Mouse (Mus musculus): Measurements from ENCODE around the gene Izumo4. TPM values are rescaled to one million over a fixed set of nuclear protein-coding genes. Genes with fewer than 3 reads are reported as not detected.
A peak's percentile ranks its signal among the peaks of the same experiment; 100 is the strongest.

Izumo4 gene
- polyA plus RNA-seq, 1 experiment from 2014 or later = 15.5 TPM

DNA sequence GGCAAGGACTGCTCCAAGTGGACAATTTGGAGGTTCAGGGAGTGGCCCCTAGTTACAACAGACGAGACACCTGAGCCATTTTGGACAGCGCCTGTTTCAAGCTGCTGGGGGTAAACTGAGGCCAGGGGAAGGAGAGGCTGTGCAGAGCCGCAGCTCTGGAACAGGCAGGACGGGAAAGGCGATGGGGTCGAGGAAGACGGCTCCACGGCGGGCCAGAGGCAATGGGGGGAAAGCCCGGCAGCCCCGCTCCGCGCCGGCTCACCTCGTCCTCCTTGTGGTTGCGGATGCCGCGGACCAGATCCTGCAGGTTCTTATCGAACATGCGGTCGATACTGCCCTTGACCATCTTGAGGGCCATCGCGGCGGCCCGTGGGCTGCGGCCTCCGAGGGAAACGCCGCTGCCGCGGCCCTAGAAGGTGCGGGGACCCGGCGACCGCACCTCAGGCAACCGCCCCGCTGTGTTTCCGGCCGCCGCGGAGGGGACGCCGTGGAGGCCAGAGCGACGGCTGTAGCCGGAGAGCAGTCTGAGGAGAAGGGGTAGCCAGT is 39.7 kb downstream of the Izumo4 start:
- Histone ChIP-seq H3K36me3 (ENCODE audit: control insufficient read depth, insufficient read depth, low read length) (peaks cover 5% of the 10 kb centered on the region; the same call in 1 of the 2 replicates), H3K9ac (ENCODE audit: low read length) (peak overlapping the region; percentile 94), H3K9me3 (ENCODE audit: control insufficient read depth, low read length) (no peaks in the 10 kb centered on the region), H3K4me3 (ENCODE audit: low read depth, low read length) (peak overlapping the region; percentile 100), H3K27me3 (replicated peaks; ENCODE audit: control insufficient read depth, insufficient read depth, low read length) (no peaks in the 10 kb centered on the region), H3K4me1 (replicated peaks; ENCODE audit: control insufficient read depth, insufficient read depth, low read length) (peaks cover 18% of the 10 kb centered on the region), H3K4me2 (ENCODE audit: low read length) (peak overlapping the region; percentile 98), H3K27ac (ENCODE audit: low read depth) (peak overlapping the region; percentile 82)
- WGBS = 0% methylated on average over 46 of the region's 46 CpGs
- DNase-seq (ENCODE audit: low spot score) (peak; percentile 63), ATAC-seq (replicated peaks; ENCODE audit: low FRiP score, low TSS enrichment, low read depth) (peak; percentile 0; the same call in 1 of the 2 replicates)

GRCm38 (mm10) chr10:80742180-80742978 is 40.4 kb downstream of the Izumo4 start, which contains the start of gene Ap3d1:
Gene Ap3d1 (minus strand): TSS chr10:80742264.
- Histone ChIP-seq H3K4me2 (ENCODE audit: low read length) (peak within 1 kb of the TSS; percentile 98), H3K4me3 (ENCODE audit: low read depth, low read length) (peak within 1 kb of the TSS; percentile 100), H3K27me3 (replicated peaks; ENCODE audit: control insufficient read depth, insufficient read depth, low read length) (no peaks in the 10 kb centered on the region), H3K9ac (ENCODE audit: low read length) (peak within 1 kb of the TSS; percentile 94), H3K27ac (ENCODE audit: low read depth) (peak within 1 kb of the TSS; percentile 82), H3K9me3 (ENCODE audit: control insufficient read depth, low read length) (no peaks in the 10 kb centered on the region), H3K36me3 (ENCODE audit: control insufficient read depth, insufficient read depth, low read length) (no peaks in the 10 kb centered on the region), H3K4me1 (replicated peaks; ENCODE audit: control insufficient read depth, insufficient read depth, low read length) (peaks cover 18% of the 10 kb centered on the region)
- 2% methylated on average over 25 of the region's 25 CpGs for WGBS
- DNase-seq (ENCODE audit: low spot score) (peak; percentile 97), ATAC-seq (replicated peaks; ENCODE audit: low FRiP score, low TSS enrichment, low read depth) (peak; percentile 98)

DNA sequence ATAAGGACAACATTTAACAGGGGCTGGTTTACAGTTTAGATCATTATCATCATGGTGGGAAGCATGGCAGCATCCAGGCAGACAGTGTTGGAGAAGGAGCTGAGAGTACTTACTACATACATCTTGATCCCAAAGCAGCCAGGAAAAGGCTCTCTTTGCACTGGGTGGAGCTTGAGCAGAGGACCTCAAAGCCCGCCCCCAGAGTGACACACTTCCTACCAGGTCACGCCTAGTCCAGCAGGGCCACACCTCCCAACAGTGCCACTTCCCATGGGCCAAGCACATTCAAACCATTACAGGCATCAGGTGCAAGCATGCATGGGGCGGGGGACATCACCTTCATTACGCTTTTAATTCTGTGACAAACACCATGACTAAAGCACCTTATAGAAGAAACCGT is 42.3 kb downstream of the Izumo4 start:
- Histone ChIP-seq H3K9ac (ENCODE audit: low read length) (no peak overlapping the region), H3K4me2 (ENCODE audit: low read length) (no peak overlapping the region), H3K36me3 (ENCODE audit: control insufficient read depth, insufficient read depth, low read length) (no peaks in the 10 kb centered on the region), H3K4me1 (replicated peaks; ENCODE audit: control insufficient read depth, insufficient read depth, low read length) (peaks cover 18% of the 10 kb centered on the region), H3K4me3 (ENCODE audit: low read depth, low read length) (no peak overlapping the region), H3K27me3 (replicated peaks; ENCODE audit: control insufficient read depth, insufficient read depth, low read length) (no peaks in the 10 kb centered on the region), H3K27ac (ENCODE audit: low read depth) (no peak overlapping the region), H3K9me3 (ENCODE audit: control insufficient read depth, low read length) (no peaks in the 10 kb centered on the region)
- no peak for ATAC-seq (replicated peaks; ENCODE audit: low FRiP score, low TSS enrichment, low read depth)
- no peak for DNase-seq (ENCODE audit: low spot score)
- 38% methylated on average over 5 of the region's 5 CpGs for WGBS

DNA sequence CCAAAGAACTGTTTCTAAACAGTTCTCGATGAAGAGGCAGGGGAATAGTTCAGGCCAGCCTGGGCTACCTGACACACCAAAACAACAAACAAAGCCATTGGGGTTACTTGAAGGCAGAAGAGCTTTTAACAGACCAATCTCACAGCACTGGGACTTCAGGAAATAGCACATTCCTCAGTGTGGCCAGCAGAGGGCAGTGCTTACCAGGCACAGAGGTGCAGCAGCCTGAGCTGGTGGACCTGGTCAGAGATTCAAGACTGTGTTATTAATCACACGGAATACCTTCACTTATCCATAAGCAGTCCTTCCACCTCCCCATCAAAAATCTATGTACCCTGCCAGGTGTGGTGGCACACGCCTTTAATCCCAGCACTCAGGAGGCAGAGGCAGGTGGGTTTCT is 45.4 kb downstream of the Izumo4 start:
- H3K27me3 ChIP-seq (replicated peaks; ENCODE audit: control insufficient read depth, insufficient read depth, low read length) = no peaks in the 10 kb centered on the region
- H3K4me3 ChIP-seq (ENCODE audit: low read depth, low read length) = no peak overlapping the region
- 13% methylated on average over 3 of the region's 3 CpGs for WGBS
- no peak overlapping the region for H3K4me2 ChIP-seq (ENCODE audit: low read length)
- ATAC-seq (replicated peaks; ENCODE audit: low FRiP score, low TSS enrichment, low read depth) (no peak), DNase-seq (ENCODE audit: low spot score) (peak; percentile 79)
- H3K27ac ChIP-seq (ENCODE audit: low read depth) = no peak overlapping the region
- no peaks in the 10 kb centered on the region for H3K36me3 ChIP-seq (ENCODE audit: control insufficient read depth, insufficient read depth, low read length)
- peaks cover 7% of the 10 kb centered on the region for H3K4me1 ChIP-seq (replicated peaks; ENCODE audit: control insufficient read depth, insufficient read depth, low read length)
- no peaks in the 10 kb centered on the region for H3K9me3 ChIP-seq (ENCODE audit: control insufficient read depth, low read length)
- H3K9ac ChIP-seq (ENCODE audit: low read length) = no peak overlapping the region

DNA sequence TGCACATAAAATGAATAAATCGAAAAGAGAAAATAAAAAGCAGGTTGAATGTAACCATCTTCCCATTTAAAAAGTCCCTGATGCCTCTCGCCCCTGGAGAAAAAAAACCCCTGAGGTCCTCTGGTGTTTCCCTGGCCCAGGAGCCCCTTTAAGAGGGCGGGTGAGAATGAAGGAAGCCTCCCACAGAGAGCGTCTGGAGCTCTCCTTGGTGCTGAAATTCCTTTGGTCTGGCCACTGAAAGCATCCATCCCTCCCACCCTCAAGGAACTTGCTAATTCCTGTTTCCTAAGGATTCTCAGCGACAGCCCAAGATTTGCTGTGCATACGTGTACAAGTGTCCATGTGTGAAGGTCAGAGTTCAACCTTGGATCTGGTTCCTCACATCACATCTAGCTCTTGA is 46.6 kb downstream of the Izumo4 start:
- no peak for ATAC-seq (replicated peaks; ENCODE audit: low FRiP score, low TSS enrichment, low read depth)
- H3K4me2 ChIP-seq (ENCODE audit: low read length) = no peak overlapping the region
- H3K4me3 ChIP-seq (ENCODE audit: low read depth, low read length) = no peak overlapping the region
- H3K9me3 ChIP-seq (ENCODE audit: control insufficient read depth, low read length) = no peaks in the 10 kb centered on the region
- 10% methylated on average over 6 of the region's 6 CpGs for whole genome bisulfite sequencing
- H3K36me3 ChIP-seq (ENCODE audit: control insufficient read depth, insufficient read depth, low read length) = no peaks in the 10 kb centered on the region
- H3K9ac ChIP-seq (ENCODE audit: low read length) = no peak overlapping the region
- no peaks in the 10 kb centered on the region for H3K27me3 ChIP-seq (replicated peaks; ENCODE audit: control insufficient read depth, insufficient read depth, low read length)
- peaks cover 6% of the 10 kb centered on the region; the same call in 1 of the 2 replicates for H3K4me1 ChIP-seq (replicated peaks; ENCODE audit: control insufficient read depth, insufficient read depth, low read length)
- no peak overlapping the region for H3K27ac ChIP-seq (ENCODE audit: low read depth)
- DNase-seq (ENCODE audit: low spot score) = peak; percentile 86

DNA sequence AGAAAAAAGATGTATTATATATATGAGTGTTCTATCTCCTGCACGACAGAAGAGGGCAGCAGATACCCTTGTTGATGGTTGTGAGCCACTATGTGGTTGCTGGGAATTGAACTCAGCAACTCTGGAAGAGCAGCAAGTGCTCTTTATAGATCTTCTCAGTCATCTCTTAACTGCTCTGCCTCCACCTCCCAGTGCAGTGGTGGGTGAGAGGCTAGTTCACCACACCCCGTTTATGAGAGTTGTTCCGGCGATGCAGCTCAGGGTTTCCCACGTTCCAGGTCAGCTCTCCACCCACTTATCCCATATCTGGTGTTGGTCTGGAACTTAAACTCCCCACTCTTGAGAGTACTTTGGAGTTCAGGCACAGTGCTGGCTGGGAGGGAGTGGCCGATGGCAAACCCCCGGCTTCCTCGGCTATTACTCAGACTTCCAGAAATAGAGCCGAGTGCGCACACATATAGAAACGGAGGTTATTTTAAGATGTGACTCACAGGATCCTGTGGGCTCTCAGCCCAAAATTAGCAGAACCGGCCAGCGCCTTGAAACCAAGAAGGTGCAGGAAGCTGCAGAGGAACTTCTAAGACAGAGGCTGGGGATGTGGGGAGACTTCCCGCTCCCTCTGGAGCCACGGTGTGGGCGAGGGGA is 49.3 kb downstream of the Izumo4 start:
- Histone ChIP-seq H3K4me1 (replicated peaks; ENCODE audit: control insufficient read depth, insufficient read depth, low read length) (peaks cover 11% of the 10 kb centered on the region), H3K9me3 (ENCODE audit: control insufficient read depth, low read length) (no peaks in the 10 kb centered on the region), H3K36me3 (ENCODE audit: control insufficient read depth, insufficient read depth, low read length) (no peaks in the 10 kb centered on the region), H3K27ac (ENCODE audit: low read depth) (peak overlapping the region; percentile 69), H3K27me3 (replicated peaks; ENCODE audit: control insufficient read depth, insufficient read depth, low read length) (no peaks in the 10 kb centered on the region), H3K4me2 (ENCODE audit: low read length) (peak overlapping the region; percentile 47), H3K4me3 (ENCODE audit: low read depth, low read length) (peak overlapping the region; percentile 0), H3K9ac (ENCODE audit: low read length) (no peak overlapping the region)
- DNase-seq (ENCODE audit: low spot score) (peak; percentile 67), ATAC-seq (replicated peaks; ENCODE audit: low FRiP score, low TSS enrichment, low read depth) (no peak)
- WGBS = 6% methylated on average over 16 of the region's 16 CpGs

GRCm38 (mm10) chr10:80752079-80752625 is 50.2 kb downstream of the Izumo4 start:
- H3K4me2 ChIP-seq (ENCODE audit: low read length) = peak overlapping the region; percentile 47
- H3K27ac ChIP-seq (ENCODE audit: low read depth) = peak overlapping the region; percentile 69
- 3% methylated on average over 6 of the region's 6 CpGs for WGBS
- H3K9me3 ChIP-seq (ENCODE audit: control insufficient read depth, low read length) = no peaks in the 10 kb centered on the region
- DNase-seq (ENCODE audit: low spot score) = peak; percentile 92
- H3K4me1 ChIP-seq (replicated peaks; ENCODE audit: control insufficient read depth, insufficient read depth, low read length) = peaks cover 19% of the 10 kb centered on the region
- H3K36me3 ChIP-seq (ENCODE audit: control insufficient read depth, insufficient read depth, low read length) = no peaks in the 10 kb centered on the region
- no peak overlapping the region for H3K9ac ChIP-seq (ENCODE audit: low read length)
- ATAC-seq (replicated peaks; ENCODE audit: low FRiP score, low TSS enrichment, low read depth) = peak; percentile 58
- H3K27me3 ChIP-seq (replicated peaks; ENCODE audit: control insufficient read depth, insufficient read depth, low read length) = no peaks in the 10 kb centered on the region
- H3K4me3 ChIP-seq (ENCODE audit: low read depth, low read length) = peak overlapping the region; percentile 0; the same call in 1 of the 2 replicates

DNA sequence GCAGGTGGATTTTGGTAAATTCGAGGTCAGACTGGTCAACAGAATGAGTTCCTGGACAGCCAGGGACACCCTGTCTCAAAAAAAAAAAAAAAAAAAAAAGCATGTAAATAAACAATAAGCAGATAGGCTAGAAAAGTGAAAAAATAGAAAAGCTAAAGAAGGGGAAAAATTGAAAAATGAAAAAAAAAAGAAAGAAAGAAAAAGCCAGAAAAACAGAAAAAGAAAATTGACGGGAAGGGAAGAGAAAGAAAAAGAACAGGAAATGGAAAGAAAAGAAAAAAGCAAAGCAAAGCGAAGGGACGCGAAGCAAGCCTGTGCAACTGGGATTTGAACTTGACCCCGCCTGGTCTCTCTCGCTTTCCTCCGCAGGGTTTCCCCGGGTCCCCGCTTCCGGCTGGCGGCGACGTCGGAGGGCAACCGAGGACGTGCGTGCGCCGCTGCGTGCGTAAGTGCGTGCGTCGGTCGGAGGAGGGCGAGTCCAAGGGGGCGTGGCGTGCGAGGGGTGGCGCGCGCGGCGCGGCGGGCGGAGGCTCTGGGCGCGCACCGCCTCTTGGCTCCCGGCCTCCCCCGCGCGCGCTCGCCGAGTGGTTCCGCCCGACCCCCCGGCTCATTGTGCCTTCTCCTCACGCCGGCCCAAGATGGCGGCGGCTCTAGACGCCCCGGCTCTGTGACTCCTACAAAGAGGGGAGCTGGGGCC is 52.8 kb downstream of the Izumo4 start, which contains the start of gene Dot1l:
TSS of gene Dot1l (plus strand) at position 613 of the 697 bp plus-strand sequence.
- Histone ChIP-seq H3K4me2 (ENCODE audit: low read length) (peak within 1 kb of the TSS; percentile 100), H3K9ac (ENCODE audit: low read length) (peak within 1 kb of the TSS; percentile 95), H3K36me3 (ENCODE audit: control insufficient read depth, insufficient read depth, low read length) (no peaks in the 10 kb centered on the region), H3K9me3 (ENCODE audit: control insufficient read depth, low read length) (no peaks in the 10 kb centered on the region), H3K4me3 (ENCODE audit: low read depth, low read length) (peak within 1 kb of the TSS; percentile 93), H3K27me3 (replicated peaks; ENCODE audit: control insufficient read depth, insufficient read depth, low read length) (no peaks in the 10 kb centered on the region), H3K27ac (ENCODE audit: low read depth) (peak within 1 kb of the TSS; percentile 74), H3K4me1 (replicated peaks; ENCODE audit: control insufficient read depth, insufficient read depth, low read length) (peaks cover 24% of the 10 kb centered on the region)
- ATAC-seq (replicated peaks; ENCODE audit: low FRiP score, low TSS enrichment, low read depth) (peak; percentile 87), DNase-seq (ENCODE audit: low spot score) (peak; percentile 99)
- 1% methylated on average over 35 of the region's 57 CpGs for whole genome bisulfite sequencing

Measured in intestine, embryonic 14.5 days (tissue).